Mouse (Mus musculus): ENCODE data around the gene Car6. TPM values are rescaled to one million over a fixed set of nuclear protein-coding genes. Genes with fewer than 3 reads are reported as not detected.

Gene Car6
- total RNA-seq (2014; fragmentation: Nextera tagmentation) (not detected in 2 replicates), total RNA-seq (2017) (not detected in 2 replicates)

GRCm38 (mm10) chr4:150201232-150201631 lies at the start of gene Car6:
Gene Car6 (minus strand): TSS chr4:150201332.
- no peak for ATAC-seq (replicated peaks; ENCODE audit: low FRiP score, low TSS enrichment, poor library complexity, severe bottlenecking)

- no peak for ATAC-seq (replicated peaks; ENCODE audit: low FRiP score, low TSS enrichment, poor library complexity, severe bottlenecking)
Measured at GRCm38 (mm10) chr4:150249731-150250270, 48.7 kb upstream of the Car6 start.

- ATAC-seq (replicated peaks; ENCODE audit: low FRiP score, low TSS enrichment, poor library complexity, severe bottlenecking) = no peak
Measured at GRCm38 (mm10) chr4:150248917-150249316, 47.8 kb upstream of the Car6 start.

- peak; percentile 93 for ATAC-seq (replicated peaks; ENCODE audit: low FRiP score, low TSS enrichment, poor library complexity, severe bottlenecking)
Measured at GRCm38 (mm10) chr4:150248009-150248408, 46.9 kb upstream of the Car6 start.

- ATAC-seq (replicated peaks; ENCODE audit: low FRiP score, low TSS enrichment, poor library complexity, severe bottlenecking) = no peak
Measured at GRCm38 (mm10) chr4:150245876-150246275, 44.7 kb upstream of the Car6 start.

GRCm38 (mm10) chr4:150242745-150243144 lies 41.6 kb upstream of the Car6 start:
- no peak for ATAC-seq (replicated peaks; ENCODE audit: low FRiP score, low TSS enrichment, poor library complexity, severe bottlenecking)

- ATAC-seq (replicated peaks; ENCODE audit: low FRiP score, low TSS enrichment, poor library complexity, severe bottlenecking) = no peak
Measured at GRCm38 (mm10) chr4:150241708-150242107, 40.6 kb upstream of the Car6 start.

GRCm38 (mm10) chr4:150240381-150240886 lies 39.3 kb upstream of the Car6 start:
- no peak for ATAC-seq (replicated peaks; ENCODE audit: low FRiP score, low TSS enrichment, poor library complexity, severe bottlenecking)

- peak; percentile 74 for ATAC-seq (replicated peaks; ENCODE audit: low FRiP score, low TSS enrichment, poor library complexity, severe bottlenecking)
Measured at GRCm38 (mm10) chr4:150239951-150240368, 38.8 kb upstream of the Car6 start.

- ATAC-seq (replicated peaks; ENCODE audit: low FRiP score, low TSS enrichment, poor library complexity, severe bottlenecking) = no peak
Measured at GRCm38 (mm10) chr4:150239503-150239902, 38.4 kb upstream of the Car6 start.

GRCm38 (mm10) chr4:150239087-150239480 lies 38.0 kb upstream of the Car6 start:
- no peak for ATAC-seq (replicated peaks; ENCODE audit: low FRiP score, low TSS enrichment, poor library complexity, severe bottlenecking)

- ATAC-seq (replicated peaks; ENCODE audit: low FRiP score, low TSS enrichment, poor library complexity, severe bottlenecking) = no peak
Measured at GRCm38 (mm10) chr4:150238433-150239086, 37.4 kb upstream of the Car6 start.

GRCm38 (mm10) chr4:150237636-150238361 lies 36.7 kb upstream of the Car6 start:
- ATAC-seq (replicated peaks; ENCODE audit: low FRiP score, low TSS enrichment, poor library complexity, severe bottlenecking) = no peak

GRCm38 (mm10) chr4:150236521-150237481 lies 35.7 kb upstream of the Car6 start, which contains the start of gene Eno1:
Gene Eno1 (plus strand): TSS chr4:150236721.
- ATAC-seq (replicated peaks; ENCODE audit: low FRiP score, low TSS enrichment, poor library complexity, severe bottlenecking) = peak; percentile 86

GRCm38 (mm10) chr4:150236031-150236430 lies 34.9 kb upstream of the Car6 start:
- ATAC-seq (replicated peaks; ENCODE audit: low FRiP score, low TSS enrichment, poor library complexity, severe bottlenecking) = no peak

- no peak for ATAC-seq (replicated peaks; ENCODE audit: low FRiP score, low TSS enrichment, poor library complexity, severe bottlenecking)
Measured at GRCm38 (mm10) chr4:150235585-150235984, 34.5 kb upstream of the Car6 start.

- no peak for ATAC-seq (replicated peaks; ENCODE audit: low FRiP score, low TSS enrichment, poor library complexity, severe bottlenecking)
Measured at GRCm38 (mm10) chr4:150234599-150235327, 33.6 kb upstream of the Car6 start.

- ATAC-seq (replicated peaks; ENCODE audit: low FRiP score, low TSS enrichment, poor library complexity, severe bottlenecking) = no peak
Measured at GRCm38 (mm10) chr4:150231871-150232270, 30.7 kb upstream of the Car6 start.
